Mouse (Mus musculus): ENCODE data around the gene Kcnab2. TPM values are rescaled to one million over a fixed set of nuclear protein-coding genes. Genes with fewer than 3 reads are reported as not detected.

Gene Kcnab2
- total and polyA plus RNA-seq, 3 experiments, result 1.6 to 3.5 (median 2.3) TPM

GRCm38 (mm10) chr4:152434836-152435235, 42.8 kb downstream of the Kcnab2 start:
- intact Hi-C loops (cut with DNase I), result loop anchor here (1.0 to 10.0 kb wide), 3 partner anchors 102 to 262 kb away; no protein-coding TSS in a partner anchor
- Histone ChIP-seq H3K27me3 (ENCODE audit: control insufficient read depth, insufficient read depth, low read length) (no peaks in the 10 kb centered on the region), H3K4me1 (ENCODE audit: control insufficient read depth, insufficient read depth, low read length) (no peaks in the 10 kb centered on the region), H3K4me3 (peak overlapping the region; percentile 29; the same call in 1 of the 2 replicates), H3K36me3 (ENCODE audit: control insufficient read depth, insufficient read depth, low read length) (no peaks in the 10 kb centered on the region), H3K79me2 (replicated peaks; ENCODE audit: control insufficient read depth, insufficient read depth, low read length) (no peaks in the 10 kb centered on the region), H3K9ac (ENCODE audit: low read depth, low read length) (no peak overlapping the region), H3K27ac (no peak overlapping the region)
- WGBS, result 9% methylated on average over 9 of the region's 9 CpGs
- peak; percentile 80 to 88 for DNase-seq
- TF ChIP-seq EP300 (IDR thresholded peaks at IDR 0.05; ENCODE audit: insufficient read depth, low read depth, low read length), result peak; percentile 76; the same call in 1 of the 2 replicates
- peak; percentile 64 for TF ChIP-seq CTCF (IDR thresholded peaks at IDR 0.05)
- TF ChIP-seq POLR2A (IDR thresholded peaks at IDR 0.05; ENCODE audit: insufficient read depth, low read depth, low read length), result no peak

- Histone ChIP-seq H3K4me1 (ENCODE audit: control insufficient read depth, insufficient read depth, low read length) (no peaks in the 10 kb centered on the region), H3K36me3 (ENCODE audit: control insufficient read depth, insufficient read depth, low read length) (no peaks in the 10 kb centered on the region), H3K79me2 (replicated peaks; ENCODE audit: control insufficient read depth, insufficient read depth, low read length) (no peaks in the 10 kb centered on the region), H3K9ac (ENCODE audit: low read depth, low read length) (no peak overlapping the region), H3K27me3 (ENCODE audit: control insufficient read depth, insufficient read depth, low read length) (no peaks in the 10 kb centered on the region), H3K4me3 (no peak overlapping the region), H3K27ac (no peak overlapping the region)
- TF ChIP-seq EP300 (IDR thresholded peaks at IDR 0.05; ENCODE audit: insufficient read depth, low read depth, low read length) (no peak), CTCF (IDR thresholded peaks at IDR 0.05) (peak; percentile 86), POLR2A (IDR thresholded peaks at IDR 0.05; ENCODE audit: insufficient read depth, low read depth, low read length) (no peak)
- intact Hi-C loops (cut with DNase I), result loop anchor here (10.0 kb wide), 1 partner anchor 218 kb away; no protein-coding TSS in a partner anchor
- WGBS, result 47% methylated on average over 5 of the region's 5 CpGs
- DNase-seq, result peak; percentile 26 to 50
Measured at GRCm38 (mm10) chr4:152432308-152432707, 45.4 kb downstream of the Kcnab2 start.

GRCm38 (mm10) chr4:152428259-152428658, 49.4 kb downstream of the Kcnab2 start:
- 42% methylated on average over 8 of the region's 8 CpGs for WGBS
- H3K27ac ChIP-seq, result no peak overlapping the region
- H3K4me3 ChIP-seq, result no peak overlapping the region
- H3K27me3 ChIP-seq (ENCODE audit: control insufficient read depth, insufficient read depth, low read length), result no peaks in the 10 kb centered on the region; the same call in 1 of the 2 replicates
- TF ChIP-seq CTCF (IDR thresholded peaks at IDR 0.05) (no peak), EP300 (IDR thresholded peaks at IDR 0.05; ENCODE audit: insufficient read depth, low read depth, low read length) (no peak)
- H3K79me2 ChIP-seq (replicated peaks; ENCODE audit: control insufficient read depth, insufficient read depth, low read length), result no peaks in the 10 kb centered on the region
- intact Hi-C loops (cut with DNase I), result no loop called here
- DNase-seq, result no peak
- no peaks in the 10 kb centered on the region for H3K4me1 ChIP-seq (ENCODE audit: control insufficient read depth, insufficient read depth, low read length)
- no peaks in the 10 kb centered on the region for H3K36me3 ChIP-seq (ENCODE audit: control insufficient read depth, insufficient read depth, low read length)
- H3K9ac ChIP-seq (ENCODE audit: low read depth, low read length), result no peak overlapping the region

GRCm38 (mm10) chr4:152424922-152425321, 52.7 kb downstream of the Kcnab2 start:
- no peak for DNase-seq
- 66% methylated on average over 5 of the region's 5 CpGs for WGBS

GRCm38 (mm10) chr4:152424341-152424740, 53.3 kb downstream of the Kcnab2 start:
- Histone ChIP-seq H3K27ac (no peak overlapping the region), H3K36me3 (ENCODE audit: control insufficient read depth, insufficient read depth, low read length) (no peaks in the 10 kb centered on the region), H3K9ac (ENCODE audit: low read depth, low read length) (no peak overlapping the region), H3K4me1 (ENCODE audit: control insufficient read depth, insufficient read depth, low read length) (no peaks in the 10 kb centered on the region), H3K79me2 (replicated peaks; ENCODE audit: control insufficient read depth, insufficient read depth, low read length) (no peaks in the 10 kb centered on the region), H3K4me3 (no peak overlapping the region), H3K27me3 (ENCODE audit: control insufficient read depth, insufficient read depth, low read length) (no peaks in the 10 kb centered on the region; the same call in 1 of the 2 replicates)
- no peak for DNase-seq
- intact Hi-C loops (cut with DNase I), result no loop called here
- TF ChIP-seq EP300 (IDR thresholded peaks at IDR 0.05; ENCODE audit: insufficient read depth, low read depth, low read length) (no peak), POLR2A (IDR thresholded peaks at IDR 0.05; ENCODE audit: insufficient read depth, low read depth, low read length) (no peak), CTCF (IDR thresholded peaks at IDR 0.05) (no peak)
- 40% methylated on average over 4 of the region's 4 CpGs for whole genome bisulfite sequencing

More at GRCm38 (mm10) chr4:152424922-152425321, 52.7 kb downstream of the Kcnab2 start:
- Histone ChIP-seq H3K27me3 (ENCODE audit: control insufficient read depth, insufficient read depth, low read length) (no peaks in the 10 kb centered on the region; the same call in 1 of the 2 replicates), H3K4me1 (ENCODE audit: control insufficient read depth, insufficient read depth, low read length) (no peaks in the 10 kb centered on the region), H3K36me3 (ENCODE audit: control insufficient read depth, insufficient read depth, low read length) (no peaks in the 10 kb centered on the region), H3K9ac (ENCODE audit: low read depth, low read length) (no peak overlapping the region), H3K79me2 (replicated peaks; ENCODE audit: control insufficient read depth, insufficient read depth, low read length) (no peaks in the 10 kb centered on the region), H3K4me3 (no peak overlapping the region), H3K27ac (no peak overlapping the region)
- peak; percentile 64 for TF ChIP-seq CTCF (IDR thresholded peaks at IDR 0.05)
- TF ChIP-seq POLR2A (IDR thresholded peaks at IDR 0.05; ENCODE audit: insufficient read depth, low read depth, low read length), result no peak
- intact Hi-C loops (cut with DNase I), result no loop called here

GRCm38 (mm10) chr4:152423576-152423975, 54.1 kb downstream of the Kcnab2 start:
- Histone ChIP-seq H3K4me1 (ENCODE audit: control insufficient read depth, insufficient read depth, low read length) (no peaks in the 10 kb centered on the region), H3K79me2 (replicated peaks; ENCODE audit: control insufficient read depth, insufficient read depth, low read length) (no peaks in the 10 kb centered on the region), H3K27ac (no peak overlapping the region), H3K9ac (ENCODE audit: low read depth, low read length) (no peak overlapping the region), H3K4me3 (no peak overlapping the region), H3K27me3 (ENCODE audit: control insufficient read depth, insufficient read depth, low read length) (no peaks in the 10 kb centered on the region; the same call in 1 of the 2 replicates), H3K36me3 (ENCODE audit: control insufficient read depth, insufficient read depth, low read length) (no peaks in the 10 kb centered on the region)
- 90% methylated on average over 6 of the region's 6 CpGs for WGBS
- TF ChIP-seq CTCF (IDR thresholded peaks at IDR 0.05) (no peak), POLR2A (IDR thresholded peaks at IDR 0.05; ENCODE audit: insufficient read depth, low read depth, low read length) (no peak), EP300 (IDR thresholded peaks at IDR 0.05; ENCODE audit: insufficient read depth, low read depth, low read length) (no peak)
- DNase-seq, result no peak
- intact Hi-C loops (cut with DNase I), result no loop called here
